Mouse (Mus musculus) lung, postnatal 0 days (tissue): ENCODE measurements around the gene Rnase11. TPM values are rescaled to one million over a fixed set of nuclear protein-coding genes. Genes with fewer than 3 reads are reported as not detected.

Experiments
- ATAC-seq: fragments of 200-750 bp; cut with Nextera tagmentation; 2 replicates; pipeline ENCODE4 v1.8.0; 2017; ENCODE audit warnings: moderate library complexity
- DNase-seq: peaks from one replicate; pipeline ENCODE4 v3.0.0-alpha.2; 2016; ENCODE audit warnings: low spot score
- H3K27ac ChIP-seq: fragments of 300-500 bp; sonication (generic); 2 replicates; pipeline ENCODE4 v1.5.1; 2014; ENCODE audit warnings: antibody characterized with exemption, mild to moderate bottlenecking, low read length, mixed read lengths
- H3K27me3 ChIP-seq: fragments of 300-500 bp; sonication (generic); replicated peaks from 2 replicates; pipeline ENCODE4 v1.6.1; 2014; ENCODE audit warnings: low read length, mixed read lengths; ENCODE audit not compliant: insufficient read depth
- H3K36me3 ChIP-seq: fragments of 300-500 bp; sonication (generic); 2 replicates; pipeline ENCODE4 v1.6.1; 2014; ENCODE audit warnings: low read length, mixed read lengths; ENCODE audit not compliant: insufficient read depth
- H3K4me1 ChIP-seq: fragments of 300-500 bp; sonication (generic); 2 replicates; pipeline ENCODE4 v1.6.1; 2014; ENCODE audit warnings: antibody characterized with exemption, low read depth, low read length, mixed read lengths; ENCODE audit not compliant: insufficient read depth
- H3K4me2 ChIP-seq: fragments of 300-500 bp; sonication (generic); replicated peaks from 2 replicates; pipeline ENCODE4 v1.6.1; 2014; ENCODE audit warnings: low read depth, mild to moderate bottlenecking, low read length, moderate library complexity, mixed read lengths
- H3K4me3 ChIP-seq: fragments of 300-500 bp; sonication (generic); 2 replicates; pipeline ENCODE4 v1.5.1; 2014; ENCODE audit warnings: low read depth, low read length
- H3K9ac ChIP-seq: fragments of 300-500 bp; sonication (generic); replicated peaks from 2 replicates; pipeline ENCODE4 v1.6.1; 2014; ENCODE audit warnings: low read depth, mild to moderate bottlenecking
- H3K9me3 ChIP-seq: fragments of 300-500 bp; sonication (generic); 2 replicates; pipeline ENCODE4 v1.6.1; 2016; ENCODE audit warnings: low read length, mixed read lengths
- CTCF ChIP-seq: IDR thresholded peaks from 2 replicates; pipeline ENCODE4 v1.5.1; 2016; ENCODE audit warnings: antibody characterized with exemption, mild to moderate bottlenecking
- EP300 ChIP-seq: IDR thresholded peaks from 2 replicates; pipeline ENCODE4 v1.6.1; 2016; ENCODE audit warnings: antibody characterized with exemption, mild to moderate bottlenecking, control low read depth
- WGBS: fragments of 180-500 bp; shearing (Covaris S2); extraction: QIAGEN DNeasy Blood & Tissue Kit; methylation state at CpG from one replicate; pipeline ENCODE4 v1.1.7; 2014; 5-methylcytosine and 5-hydroxymethylcytosine counted together
- polyA plus RNA-seq: library from polyadenylated mRNA; unstranded; fragments of >200 nt; fragmentation: Nextera tagmentation; extraction: Ambion mirVana; gene quantifications from 2 replicates; pipeline ENCODE4 v1.2.1, GENCODE M21; 2015

Rnase11 gene
- polyA plus RNA-seq, 1 experiment from 2014 or later = not detected

DNA sequence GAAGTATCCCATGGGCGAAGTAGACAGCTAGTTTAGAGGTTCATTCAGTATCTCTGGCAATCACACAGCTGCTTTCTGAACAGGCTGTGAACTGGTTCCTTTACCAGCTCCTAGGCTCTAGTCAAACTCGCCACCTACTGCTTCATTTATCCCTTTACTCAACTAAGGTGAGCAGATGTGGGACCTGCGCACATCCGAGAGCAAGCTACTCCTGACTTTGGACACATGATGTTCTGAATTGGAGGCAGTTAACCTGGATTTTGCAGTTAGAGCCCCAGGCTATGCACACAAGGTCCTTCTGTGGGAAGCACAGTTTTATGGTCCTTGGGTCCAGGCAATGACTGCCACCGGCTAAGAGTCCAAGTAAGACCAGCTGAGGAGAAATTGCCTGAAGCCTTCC is 10.8 kb upstream of the Rnase11 start:
- Histone ChIP-seq H3K4me3 (no peak overlapping the region), H3K4me2 (no peak overlapping the region), H3K9me3 (no peaks in the 10 kb centered on the region), H3K9ac (no peak overlapping the region), H3K27me3 (no peaks in the 10 kb centered on the region), H3K36me3 (no peaks in the 10 kb centered on the region), H3K27ac (no peak overlapping the region), H3K4me1 (peaks cover 3% of the 10 kb centered on the region; the same call in 1 of the 2 replicates)
- no peak for DNase-seq
- WGBS = 94% methylated on average over 5 of the region's 5 CpGs
- TF ChIP-seq EP300 = no peak
- TF ChIP-seq CTCF = no peak
- no peak for ATAC-seq

DNA sequence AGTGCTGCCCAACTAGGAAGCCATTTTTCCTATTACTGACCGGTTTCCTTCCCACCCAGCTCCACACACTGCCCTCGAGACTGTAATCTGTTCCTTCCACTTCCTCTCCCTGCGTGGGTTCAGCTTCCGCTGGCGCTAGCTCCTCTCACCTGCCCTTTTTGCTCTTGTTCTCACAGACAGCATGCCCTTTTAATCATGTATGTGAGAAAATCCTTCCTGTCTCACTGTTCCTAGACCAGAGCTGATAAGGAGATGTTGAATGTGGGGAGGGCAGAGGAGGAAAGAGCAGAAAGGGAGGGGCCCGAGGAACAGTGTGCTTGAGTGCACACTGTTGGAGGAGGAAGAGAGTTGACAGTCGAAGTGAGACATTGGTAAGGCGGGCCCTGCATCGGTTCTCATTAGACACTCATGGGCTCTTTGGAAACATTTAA is 7.5 kb upstream of the Rnase11 start, which contains the start of gene Rnase12:
Rnase12 (minus strand) TSS at position 261 of the 431 bp plus-strand sequence.
- no peak within 1 kb of the TSS for H3K4me3 ChIP-seq

DNA sequence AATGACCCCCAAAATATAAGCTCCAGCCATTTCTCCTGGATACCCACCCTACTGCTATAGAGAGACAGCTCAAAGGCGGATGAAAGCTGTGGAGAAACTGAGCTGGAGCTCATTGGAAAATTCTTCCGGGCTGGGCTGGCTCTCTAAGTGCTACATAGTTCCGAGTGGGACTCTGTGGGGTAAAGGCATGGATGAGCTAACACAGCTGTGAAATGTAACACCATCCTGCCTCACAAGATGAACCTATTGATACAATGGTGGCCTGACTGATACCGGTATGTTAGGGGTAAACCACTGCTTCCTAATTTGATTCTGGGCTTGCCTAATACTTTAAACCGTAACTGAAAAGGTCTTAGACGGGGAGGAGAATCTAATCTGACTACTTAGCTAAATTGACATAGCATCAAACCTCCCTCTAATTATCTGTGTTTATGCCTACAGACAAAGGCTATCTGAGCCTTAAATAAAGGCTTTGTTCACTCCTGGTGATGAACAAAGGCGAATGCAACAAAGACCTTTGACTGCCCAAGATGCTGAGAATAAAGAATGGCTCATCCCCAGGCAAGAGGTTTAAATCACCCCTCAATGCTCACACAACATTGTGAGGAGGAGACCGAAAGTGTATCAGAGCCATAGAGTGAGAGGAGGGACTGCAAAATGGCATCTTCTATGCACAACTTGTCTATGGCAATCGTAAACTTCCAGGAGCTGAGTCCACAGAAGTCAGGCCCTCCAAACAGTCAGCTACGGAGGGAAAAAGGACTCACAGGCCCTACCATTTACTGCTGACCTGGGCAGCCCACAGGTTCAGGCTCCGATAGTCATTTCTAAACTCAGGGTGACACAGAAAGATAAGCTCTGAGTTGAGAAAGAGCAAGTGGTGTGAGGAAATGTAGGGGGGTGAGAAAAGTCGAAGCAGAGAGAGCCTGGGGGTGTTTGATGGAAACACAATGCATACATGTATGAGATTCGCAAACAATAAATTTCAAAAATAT is 4.6 kb upstream of the Rnase11 start:
- TF ChIP-seq CTCF = no peak
- TF ChIP-seq EP300 = no peak

More for the DNA sequence above, 7.5 kb upstream of the Rnase11 start, which contains the start of gene Rnase12:
- no peaks in the 10 kb centered on the region for H3K4me1 ChIP-seq
- H3K27ac ChIP-seq = no peak within 1 kb of the TSS
- no peak within 1 kb of the TSS for H3K9ac ChIP-seq
- 30% methylated on average over 9 of the region's 9 CpGs for WGBS
- TF ChIP-seq EP300 (no peak), CTCF (no peak)
- H3K9me3 ChIP-seq = no peaks in the 10 kb centered on the region
- H3K36me3 ChIP-seq = no peaks in the 10 kb centered on the region
- H3K27me3 ChIP-seq = no peaks in the 10 kb centered on the region
- no peak within 1 kb of the TSS; the same call in 1 of the 2 replicates for H3K4me2 ChIP-seq
- DNase-seq (no peak), ATAC-seq (no peak)

DNA sequence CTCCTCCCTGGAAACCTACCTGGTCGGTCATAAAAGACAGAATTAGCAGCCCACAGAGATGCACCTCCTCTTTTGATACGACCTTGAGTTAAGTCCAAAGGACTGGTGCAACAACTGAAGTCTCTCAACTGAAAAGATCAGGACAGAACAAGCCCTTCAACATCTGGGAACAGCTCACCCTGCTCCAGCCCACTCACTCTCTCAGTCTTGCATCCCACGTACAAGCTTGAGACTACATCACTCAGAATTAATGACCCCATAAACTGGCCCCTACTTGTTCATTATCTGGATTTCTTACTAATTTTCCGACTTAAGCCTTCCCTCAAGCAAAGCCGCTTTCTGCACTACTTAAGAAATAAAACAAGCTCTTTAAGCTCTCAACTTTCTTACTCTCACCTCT is 3.2 kb upstream of the Rnase11 start:
- ATAC-seq = no peak
- Histone ChIP-seq H3K36me3 (no peaks in the 10 kb centered on the region), H3K27me3 (no peaks in the 10 kb centered on the region), H3K9ac (no peak overlapping the region), H3K4me1 (no peaks in the 10 kb centered on the region), H3K27ac (no peak overlapping the region), H3K4me3 (no peak overlapping the region), H3K9me3 (no peaks in the 10 kb centered on the region), H3K4me2 (no peak overlapping the region)
- TF ChIP-seq EP300 = no peak
- no peak for TF ChIP-seq CTCF
- DNase-seq = no peak
- 61% methylated on average over 5 of the region's 5 CpGs for WGBS

More for the DNA sequence above, 4.6 kb upstream of the Rnase11 start:
- Histone ChIP-seq H3K4me2 (no peak overlapping the region), H3K4me1 (no peaks in the 10 kb centered on the region), H3K36me3 (no peaks in the 10 kb centered on the region), H3K9me3 (no peaks in the 10 kb centered on the region), H3K4me3 (no peak overlapping the region), H3K9ac (no peak overlapping the region), H3K27me3 (no peaks in the 10 kb centered on the region), H3K27ac (no peak overlapping the region)
- ATAC-seq (no peak), DNase-seq (no peak)
- WGBS = 69% methylated on average over 13 of the region's 13 CpGs

DNA sequence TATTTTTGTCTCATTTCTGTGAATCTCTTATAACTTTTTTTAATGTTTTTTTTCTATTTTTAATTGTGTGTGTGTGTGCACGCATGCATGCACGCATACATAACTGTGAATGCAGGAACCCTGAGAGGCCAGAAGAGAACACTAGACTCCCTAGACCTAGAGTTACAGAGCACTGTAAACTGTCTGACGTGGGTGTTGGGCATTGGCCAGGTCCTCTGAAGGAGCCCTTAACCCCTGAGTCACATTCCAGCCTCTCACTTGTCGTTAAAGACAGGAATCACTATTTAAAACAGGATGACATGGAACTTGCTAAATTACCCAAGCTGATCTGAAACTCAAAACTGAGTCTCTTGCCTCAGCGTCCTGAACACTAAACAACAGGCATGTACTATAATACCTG is 2.0 kb upstream of the Rnase11 start:
- WGBS = 31% methylated on average over 5 of the region's 5 CpGs

DNA sequence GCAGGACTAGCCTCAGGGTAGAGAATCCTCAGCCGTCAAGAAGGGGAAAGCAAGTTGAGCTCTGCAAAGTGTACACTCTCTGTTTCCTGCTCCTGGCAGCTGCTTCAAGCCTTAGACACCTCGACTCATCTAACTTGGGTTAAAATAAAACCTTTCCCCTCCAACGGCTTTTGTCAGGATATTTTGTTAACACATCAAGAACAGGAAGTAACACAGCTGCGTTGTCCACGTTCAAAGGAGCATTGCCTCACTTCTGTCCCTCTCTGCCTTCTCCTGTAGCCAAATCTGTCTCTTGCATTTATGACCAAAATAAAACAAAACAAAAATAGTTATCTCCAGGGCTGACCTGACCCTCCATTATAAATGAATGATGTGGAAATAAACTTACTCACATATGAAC is 2.1 kb downstream of the Rnase11 start:
- H3K9ac ChIP-seq = no peak overlapping the region
- H3K9me3 ChIP-seq = no peaks in the 10 kb centered on the region
- DNase-seq (peak; percentile 70), ATAC-seq (peak; percentile 75)
- no peak overlapping the region for H3K4me3 ChIP-seq
- H3K27ac ChIP-seq = no peak overlapping the region
- H3K4me1 ChIP-seq = no peaks in the 10 kb centered on the region
- no peak overlapping the region for H3K4me2 ChIP-seq
- 15% methylated on average over 5 of the region's 5 CpGs for WGBS
- H3K27me3 ChIP-seq = no peaks in the 10 kb centered on the region
- TF ChIP-seq CTCF = no peak
- TF ChIP-seq EP300 = no peak
- no peaks in the 10 kb centered on the region for H3K36me3 ChIP-seq

More for the DNA sequence above, 2.0 kb upstream of the Rnase11 start:
- no peaks in the 10 kb centered on the region for H3K36me3 ChIP-seq
- H3K4me1 ChIP-seq = no peaks in the 10 kb centered on the region
- no peak overlapping the region for H3K4me2 ChIP-seq
- no peak for TF ChIP-seq CTCF
- no peak for TF ChIP-seq EP300
- no peaks in the 10 kb centered on the region for H3K27me3 ChIP-seq
- DNase-seq (peak; percentile 46), ATAC-seq (peak; percentile 60)
- no peak overlapping the region for H3K9ac ChIP-seq
- H3K4me3 ChIP-seq = no peak overlapping the region
- no peaks in the 10 kb centered on the region for H3K9me3 ChIP-seq
- no peak overlapping the region for H3K27ac ChIP-seq
